Mouse (Mus musculus) embryo, embryonic 11 days (tissue): ENCODE measurements at regions not wholly inside any gene's neighbourhood (a gene's known extent, or its start where the extent isn't known, plus 50 kb on each side); places are given as distances from the start of the nearest gene placed in this dataset.

Source experiments
- DNase-seq: peaks from one replicate; pipeline ENCODE4 v3.0.0-alpha.2; 2015

DNA sequence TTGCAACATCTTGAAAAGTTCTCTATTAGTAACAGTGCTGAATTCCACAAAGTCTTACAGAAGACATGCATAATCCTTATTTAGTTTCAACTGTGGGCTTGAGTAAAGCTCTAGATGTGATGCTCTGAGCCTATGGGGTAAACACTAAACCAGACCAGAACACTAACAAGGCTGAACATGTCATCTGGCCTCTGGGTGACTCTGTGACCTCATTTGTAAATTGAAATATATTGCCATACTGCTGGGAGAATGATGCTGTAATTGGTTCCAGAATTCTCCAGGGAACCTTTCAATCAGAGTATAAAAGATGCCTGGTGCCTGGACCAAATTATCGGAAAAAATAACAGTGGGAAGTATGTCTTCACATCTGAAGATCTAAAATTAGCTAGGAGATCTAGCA is 309.9 kb upstream of the Megf9 start:
- peak; percentile 70 for DNase-seq

DNA sequence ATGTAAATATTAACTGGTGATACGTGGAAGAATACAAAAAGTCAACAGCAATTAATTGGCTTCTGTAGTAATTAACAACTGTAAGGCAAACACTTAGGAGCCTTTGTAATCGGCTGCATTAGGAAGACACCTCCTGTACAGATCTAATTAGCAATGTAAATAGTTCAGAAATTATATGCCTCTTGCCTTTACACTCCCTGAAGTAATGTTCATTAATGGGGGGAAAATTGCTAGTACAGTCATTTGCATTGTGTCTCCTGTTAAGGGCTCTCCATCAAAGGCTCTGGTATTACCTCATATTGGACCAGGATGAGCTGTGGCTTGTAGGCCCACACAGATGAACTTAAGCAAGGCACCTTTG is 276.1 kb upstream of the Megf9 start:
- no peak for DNase-seq

DNA sequence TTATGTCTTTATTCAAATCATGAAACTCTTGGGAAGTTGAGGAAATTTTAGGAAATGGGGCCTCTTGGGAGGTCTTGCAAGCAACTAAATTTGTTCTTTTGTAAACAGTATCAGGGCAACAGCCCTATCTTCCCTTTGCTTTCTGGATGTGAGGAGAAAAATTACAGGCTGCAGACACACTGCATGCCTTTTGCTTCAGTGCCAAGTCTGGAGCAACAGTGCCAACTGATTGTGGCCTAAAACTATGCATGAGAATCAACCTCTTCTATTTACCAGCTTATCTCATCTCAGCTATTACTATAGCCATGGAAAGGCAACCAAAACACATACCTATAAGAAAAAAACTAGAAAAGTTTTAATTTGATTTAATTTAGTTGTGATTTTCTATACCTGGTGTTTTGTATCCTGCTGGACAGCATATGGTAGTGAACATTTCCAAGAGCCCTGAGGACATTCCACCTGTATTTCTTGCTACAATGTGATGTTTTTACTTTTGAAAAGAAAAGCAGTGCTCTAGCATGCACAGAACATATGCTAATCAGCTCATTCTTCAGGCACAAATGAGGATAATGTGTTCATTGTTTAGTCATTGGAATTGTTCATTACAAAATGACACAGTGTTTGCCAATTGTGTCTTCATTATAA is 275.6 kb upstream of the Megf9 start:
- no peak for DNase-seq

DNA sequence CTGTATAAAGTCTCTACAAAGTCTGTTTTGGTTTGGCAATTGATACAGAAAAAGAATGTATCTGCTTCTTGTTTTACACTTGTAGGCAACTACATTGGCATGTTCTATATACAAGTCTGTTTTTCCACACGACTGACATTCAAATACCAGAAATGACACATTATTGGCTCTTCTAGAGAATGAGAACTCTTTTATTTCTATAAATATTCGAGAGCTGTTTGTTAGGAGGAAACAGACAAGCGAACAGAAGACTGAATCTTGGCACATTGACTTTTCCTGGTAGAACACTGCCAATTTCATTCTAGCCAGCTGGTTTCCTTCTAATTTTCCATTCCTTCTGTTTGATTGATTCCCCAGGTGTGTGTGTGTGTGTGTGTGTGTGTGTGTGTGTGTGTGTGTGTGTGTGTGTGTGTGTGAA is 270.1 kb upstream of the Megf9 start:
- DNase-seq: no peak

DNA sequence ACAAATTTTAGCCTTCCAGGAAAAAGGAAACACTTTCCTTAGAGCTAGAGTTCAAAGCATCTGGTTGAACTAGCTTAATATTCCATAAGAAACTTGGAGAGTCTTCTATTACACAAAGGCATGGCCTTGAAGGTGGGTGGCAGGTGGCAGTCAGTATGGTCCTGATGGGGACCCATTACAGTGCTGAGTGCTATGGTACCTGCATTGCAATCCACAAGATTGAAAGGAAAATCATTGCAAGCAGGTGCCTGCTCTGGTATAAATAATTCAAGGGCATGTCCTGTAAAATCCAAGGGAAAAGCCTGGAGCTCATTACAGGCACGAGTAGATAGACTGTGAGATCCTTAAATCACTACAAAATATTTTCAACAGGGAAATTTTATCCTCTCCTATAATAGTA is 263.7 kb upstream of the Megf9 start:
- no peak for DNase-seq

DNA sequence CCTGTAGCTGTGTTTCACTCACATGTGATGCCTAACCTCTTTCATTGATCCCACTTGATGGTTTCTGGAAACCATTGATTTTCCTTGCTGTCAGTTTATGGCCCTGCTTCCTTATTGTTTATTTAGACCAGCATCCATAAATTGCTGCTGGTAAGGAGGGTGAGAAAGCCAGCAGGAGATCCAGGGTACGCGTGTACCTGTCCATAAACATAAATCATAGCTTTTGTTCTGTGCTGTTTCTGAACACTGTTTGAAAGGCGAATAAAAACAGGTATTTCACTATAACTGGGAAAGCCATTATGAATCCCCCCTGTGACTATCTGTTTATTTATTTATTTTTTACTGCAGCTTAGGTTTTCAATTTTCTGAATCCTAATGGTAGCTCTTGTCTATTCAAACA is 263.1 kb upstream of the Megf9 start:
- DNase-seq: no peak

DNA sequence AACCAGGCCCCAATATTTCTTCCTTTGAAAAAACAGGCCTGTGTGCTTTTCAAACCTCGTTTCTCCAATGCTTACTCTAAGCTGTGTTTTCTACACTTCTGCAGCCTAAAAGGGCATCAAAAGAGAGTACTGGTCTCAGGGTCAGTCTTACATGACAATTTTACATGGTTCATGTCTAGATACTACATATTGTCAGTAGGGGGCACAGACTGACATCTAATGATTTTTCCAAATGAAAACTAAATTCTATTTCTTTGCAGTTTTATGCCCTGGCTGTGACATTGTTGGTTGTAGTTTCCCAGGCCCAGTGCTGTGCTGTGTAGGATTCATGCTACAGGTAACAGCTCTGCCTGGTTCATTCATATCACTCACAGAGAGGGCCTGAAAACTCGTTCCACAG is 248.7 kb upstream of the Megf9 start:
- DNase-seq: peak; percentile 16

DNA sequence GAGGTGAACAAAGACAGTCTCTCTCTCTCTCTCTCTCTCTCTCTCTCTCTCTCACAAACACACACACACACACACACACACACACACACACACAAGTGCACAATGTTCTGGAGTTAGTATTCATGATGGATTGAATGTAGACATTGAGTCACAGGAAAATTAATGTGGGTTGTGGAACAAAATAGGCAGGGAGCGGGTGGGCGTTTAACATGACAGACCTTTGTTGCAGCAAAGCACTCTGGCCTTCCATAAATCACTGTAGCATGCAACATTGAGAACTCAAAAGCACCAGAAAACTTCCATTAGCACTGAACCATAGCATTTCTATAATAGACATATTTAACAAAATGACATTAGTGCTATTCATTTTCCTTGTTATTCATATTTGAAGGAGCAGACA is 246.8 kb upstream of the Megf9 start:
- peak; percentile 23 for DNase-seq

DNA sequence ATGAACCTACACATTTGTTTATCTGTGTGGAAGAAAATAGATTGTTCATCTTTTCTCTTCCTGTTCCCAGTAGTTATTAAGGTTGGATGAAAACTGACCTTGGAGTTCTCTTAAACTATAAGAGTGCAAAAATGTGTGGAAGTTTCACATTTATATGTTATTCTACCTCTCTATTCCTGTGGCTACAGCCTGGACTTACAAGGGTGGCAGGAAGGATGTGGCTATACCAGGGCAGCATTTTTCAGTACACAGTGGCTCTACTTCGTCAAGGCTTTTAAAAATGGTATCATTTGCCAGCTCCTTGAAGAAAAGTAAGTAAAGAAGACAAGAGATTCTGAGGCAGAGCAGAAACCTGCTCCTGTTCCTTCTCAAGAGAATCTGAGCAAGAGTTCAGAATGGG is 241.5 kb upstream of the Megf9 start:
- DNase-seq: no peak

DNA sequence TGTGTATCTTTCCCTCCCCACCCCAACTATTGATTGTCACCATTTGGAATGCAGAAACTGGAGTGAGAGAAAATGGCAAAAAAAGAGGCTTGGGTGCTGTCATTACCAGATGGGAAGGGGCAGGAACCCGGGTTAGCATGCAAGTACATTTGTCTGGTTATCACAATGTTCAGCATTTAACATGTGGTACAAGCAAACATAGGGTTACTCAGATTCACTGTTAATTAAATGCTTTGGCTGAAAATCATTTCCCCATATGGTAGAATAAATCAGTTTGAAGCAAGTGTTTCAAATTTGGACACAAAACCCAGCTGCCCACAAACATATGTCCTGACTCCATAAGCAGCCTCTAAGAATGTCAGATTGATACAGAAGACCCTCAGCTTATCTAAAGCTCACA is 208.6 kb upstream of the Megf9 start:
- DNase-seq: no peak

DNA sequence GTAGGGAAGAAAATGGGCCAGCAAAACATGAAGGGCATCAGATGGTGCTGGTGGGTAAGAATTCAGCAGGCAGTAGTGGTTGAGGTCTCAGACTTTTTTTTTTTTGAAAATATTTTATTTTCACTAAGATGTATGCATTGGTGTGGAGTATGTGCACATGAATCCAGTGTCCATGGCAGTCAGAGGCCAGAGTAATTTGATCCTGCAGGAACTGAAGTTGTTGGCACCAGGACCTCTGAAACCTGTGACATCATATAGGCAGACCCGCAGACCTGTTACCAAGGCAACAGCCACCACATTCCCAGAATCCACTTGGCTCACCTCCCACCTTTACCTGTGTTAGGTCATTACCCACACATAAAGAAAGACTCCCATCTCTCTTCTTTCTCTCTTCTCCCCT is 207.2 kb upstream of the Megf9 start:
- peak; percentile 23 for DNase-seq

DNA sequence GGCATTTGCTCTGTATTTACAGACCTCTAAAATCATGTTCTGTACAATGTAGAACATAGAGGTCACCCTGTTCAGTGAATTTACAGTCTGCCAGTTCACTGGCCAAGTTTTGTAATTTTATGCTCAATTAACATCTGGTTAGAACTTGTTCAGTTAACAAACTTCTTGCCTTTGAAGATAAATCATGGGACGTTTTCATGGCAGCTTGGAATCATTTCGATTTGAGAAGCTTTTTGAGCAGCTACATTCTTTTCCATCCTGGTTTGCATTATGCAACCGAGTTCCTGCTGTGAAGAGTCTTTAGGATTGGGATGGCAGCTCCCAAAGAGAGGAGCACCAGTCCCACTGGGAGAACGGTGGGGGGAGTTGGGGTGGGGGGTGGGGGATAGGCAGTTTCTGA is 206.3 kb upstream of the Megf9 start:
- peak; percentile 50 for DNase-seq

DNA sequence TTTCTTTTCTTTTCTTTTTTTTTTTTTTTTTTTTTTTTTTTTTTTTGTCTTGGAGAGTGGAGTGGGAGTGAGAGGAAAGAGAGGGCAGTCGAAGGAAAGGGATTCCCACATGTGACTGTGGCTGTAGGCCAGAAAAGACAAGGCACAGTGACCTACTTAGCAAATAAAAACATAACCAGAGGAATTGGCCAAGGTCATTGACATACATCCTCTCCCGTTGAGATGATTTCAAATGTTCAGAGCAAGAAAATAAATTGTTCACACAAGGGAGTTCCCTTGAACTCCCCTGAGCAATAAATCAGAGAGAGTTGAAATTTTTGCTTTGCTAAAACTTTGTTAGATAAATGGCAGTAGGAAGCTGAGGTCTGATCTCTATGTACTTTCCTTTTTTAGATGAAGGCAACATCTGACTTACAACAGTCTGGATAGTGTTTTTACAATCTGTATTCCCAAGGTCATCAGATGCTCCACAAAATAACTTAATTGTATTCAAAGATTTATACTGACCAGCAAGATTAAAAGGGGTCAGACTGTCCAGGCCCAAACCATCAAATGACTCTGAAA is 174.4 kb upstream of the Megf9 start:
- DNase-seq: peak; percentile 28

DNA sequence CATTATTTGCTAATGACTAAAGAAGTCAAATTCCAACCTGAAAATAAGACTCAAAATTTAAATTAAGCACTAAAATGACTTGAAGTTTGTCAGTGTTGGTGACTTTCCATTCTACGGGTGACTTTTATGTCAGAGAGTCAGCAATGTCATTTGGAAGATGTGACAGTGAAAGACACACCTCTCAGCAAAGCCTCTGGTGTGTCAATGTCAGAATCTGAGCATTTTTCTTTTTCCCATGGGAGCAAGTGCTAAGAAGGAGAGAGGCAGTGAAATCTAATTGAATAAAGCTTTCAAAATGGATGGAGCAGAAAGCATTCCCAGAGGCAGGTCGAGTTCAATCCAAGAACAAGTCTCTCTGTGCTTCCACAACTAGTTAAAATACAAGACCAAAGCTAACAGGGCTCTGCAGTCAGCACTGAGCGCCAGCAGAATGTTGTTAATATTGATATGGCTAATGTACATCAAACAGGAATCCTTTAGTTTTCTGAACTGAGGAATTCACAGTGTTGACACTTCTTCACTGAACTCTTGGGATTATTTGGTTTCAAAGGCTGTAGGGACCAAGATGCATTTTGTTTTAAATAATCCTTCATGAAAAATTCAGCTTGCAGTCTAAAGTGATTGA is 170.4 kb upstream of the Megf9 start:
- no peak for DNase-seq

DNA sequence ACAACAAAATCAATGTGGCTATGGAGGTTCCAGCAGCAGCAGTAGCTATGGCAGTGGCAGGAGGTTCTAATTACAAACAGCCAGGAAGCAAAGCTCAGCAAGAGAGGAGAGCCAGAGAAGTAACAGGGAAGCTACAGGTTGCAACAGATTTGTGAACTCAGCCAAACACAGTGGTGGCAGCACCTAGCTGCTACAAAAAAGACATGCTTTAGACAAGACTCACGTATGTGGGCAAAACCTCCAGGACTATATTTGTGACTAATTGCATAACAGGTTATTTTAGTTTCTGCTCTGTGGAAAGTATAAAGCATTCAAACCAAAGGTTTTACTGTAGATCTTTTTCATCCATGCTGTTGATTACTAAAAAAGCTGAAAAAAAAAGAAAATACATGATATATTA is 166.1 kb upstream of the Megf9 start:
- no peak for DNase-seq

DNA sequence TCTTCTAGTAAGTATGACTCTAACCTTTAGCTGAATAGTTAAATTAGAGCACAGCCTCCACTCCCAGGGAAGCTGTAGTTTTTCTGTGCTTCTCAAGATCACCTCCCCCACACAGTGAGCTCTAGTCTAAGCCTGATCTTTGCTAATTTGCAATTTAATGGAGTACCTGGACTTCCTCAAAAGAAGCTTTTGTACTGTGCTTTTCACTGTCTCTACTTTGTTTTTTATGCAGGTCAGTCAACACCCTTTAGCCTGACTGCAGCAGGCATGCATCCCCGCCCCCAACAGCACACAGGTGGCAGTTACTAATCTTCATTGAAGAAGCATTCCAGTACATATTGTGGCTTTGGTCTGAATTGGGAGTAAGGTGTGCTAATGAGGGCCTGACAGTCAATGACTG is 129.4 kb upstream of the Megf9 start:
- DNase-seq: no peak

DNA sequence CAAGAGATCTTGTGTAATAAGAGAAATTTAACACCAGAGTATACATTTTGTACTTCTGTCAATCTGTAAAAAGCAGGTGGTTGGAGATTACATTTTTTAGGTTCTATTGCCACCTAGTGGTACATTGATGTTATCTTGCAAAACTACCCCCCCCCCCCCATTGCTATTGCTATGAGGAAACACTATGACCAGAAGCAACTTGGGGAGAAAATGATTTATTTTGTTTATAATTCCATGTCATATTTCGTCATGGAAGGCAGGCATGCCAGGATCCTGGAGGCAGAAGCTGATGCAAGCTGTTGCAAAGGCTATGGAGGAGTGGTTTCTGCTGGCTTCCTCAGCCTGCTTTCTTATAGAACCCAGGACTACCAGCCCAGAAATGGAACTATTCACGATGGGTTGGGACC is 86.6 kb upstream of the Megf9 start:
- DNase-seq: peak; percentile 23

DNA sequence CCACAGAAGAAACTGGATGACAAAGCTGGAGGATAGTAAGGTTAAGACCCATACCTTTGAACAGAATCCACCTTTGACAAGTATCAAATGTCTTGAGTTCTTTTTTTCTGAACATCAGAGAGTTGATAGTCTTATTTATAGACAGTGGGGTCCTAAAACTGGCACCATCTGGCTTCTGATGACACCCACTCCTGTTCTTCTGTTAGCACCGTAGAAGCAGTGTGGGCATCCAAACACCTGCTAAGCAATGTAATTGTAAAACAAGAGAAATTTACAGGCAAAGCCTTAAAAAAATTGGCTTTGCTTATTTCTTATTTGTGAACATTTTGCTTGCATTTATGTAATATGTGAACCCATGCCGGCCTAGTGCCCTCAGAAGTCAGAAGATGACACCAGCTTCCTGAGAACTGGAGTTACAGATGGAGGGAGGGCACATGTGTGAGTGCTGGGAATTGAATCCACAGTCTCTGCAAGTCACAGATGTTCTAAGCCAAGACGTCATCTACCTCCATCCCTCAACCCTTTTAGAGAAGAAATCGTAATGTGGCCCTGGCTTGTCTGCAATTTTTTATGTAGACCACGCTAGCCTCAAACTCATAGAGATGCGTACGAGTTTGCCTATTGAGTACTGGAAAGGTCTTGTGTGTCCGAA is 85.0 kb upstream of the Megf9 start:
- no peak for DNase-seq

DNA sequence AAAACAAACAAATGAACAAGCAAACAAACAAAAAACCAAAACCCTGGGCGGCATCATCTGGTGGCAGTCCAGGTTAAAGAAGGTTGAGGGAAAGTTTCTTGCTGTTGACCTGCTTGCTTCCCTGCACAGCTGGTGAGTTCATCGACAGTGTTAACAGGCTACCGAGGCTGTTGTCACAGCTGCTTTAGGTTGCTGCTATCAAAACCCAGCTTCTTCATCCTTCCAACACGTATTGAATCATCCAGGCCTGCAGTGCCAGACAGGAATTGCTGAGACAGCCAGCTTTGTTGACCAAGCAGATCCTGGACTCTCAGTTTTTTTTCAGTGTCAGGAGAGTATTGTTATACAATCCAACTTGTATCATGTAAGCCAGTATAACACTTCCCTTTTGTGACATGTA is 81.0 kb upstream of the Megf9 start:
- DNase-seq: peak; percentile 32

DNA sequence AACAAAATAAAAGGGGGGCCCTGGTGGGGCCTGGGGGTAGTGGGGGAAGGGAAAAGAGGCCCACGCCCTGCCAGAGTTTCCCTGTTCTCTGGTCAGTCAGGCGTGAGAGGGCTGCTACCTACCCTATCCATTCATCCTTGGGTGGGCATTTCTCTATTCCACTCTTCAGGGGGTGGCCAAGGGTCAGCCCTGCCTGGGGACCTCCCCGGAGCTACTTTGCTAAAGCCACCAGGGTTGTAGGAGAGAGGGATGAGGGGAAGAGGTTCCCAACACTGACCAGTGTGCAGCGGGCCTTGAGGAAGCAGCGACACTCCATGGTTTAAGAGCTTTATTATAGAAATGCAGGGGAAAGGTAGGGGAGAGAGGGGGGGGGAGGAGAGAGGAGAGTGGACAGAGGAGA is 79.6 kb upstream of the Megf9 start:
- no peak for DNase-seq

DNA sequence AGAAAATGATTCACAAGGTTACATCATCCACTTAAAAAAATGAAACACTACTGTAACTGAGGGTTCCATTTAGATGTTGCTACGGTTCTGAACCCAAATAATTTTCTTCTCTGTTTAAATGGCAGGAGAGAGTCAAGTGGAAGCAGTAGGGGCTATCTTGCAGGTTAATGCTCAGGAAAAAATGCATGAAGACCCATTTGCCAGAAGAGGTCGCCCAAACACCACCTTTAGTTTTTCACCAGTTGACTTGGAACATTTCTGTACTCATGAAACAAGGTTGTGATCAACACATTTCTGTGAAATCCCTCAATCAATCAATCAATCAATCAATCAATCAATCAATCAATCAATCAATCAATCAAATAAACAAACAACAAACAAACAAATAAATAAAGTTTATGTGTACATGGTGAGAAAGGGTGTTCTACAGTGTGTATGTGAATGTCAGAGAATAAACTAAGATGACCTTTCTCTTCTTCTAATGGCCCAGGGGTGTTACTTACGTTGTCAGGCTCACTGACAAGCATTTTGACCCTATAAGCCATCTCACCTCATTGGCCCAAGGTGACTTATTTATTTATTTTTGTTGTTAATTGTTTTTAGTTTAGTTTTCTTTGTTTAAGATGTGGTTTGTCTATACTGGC is 68.5 kb upstream of the Megf9 start:
- peak; percentile 75 for DNase-seq

DNA sequence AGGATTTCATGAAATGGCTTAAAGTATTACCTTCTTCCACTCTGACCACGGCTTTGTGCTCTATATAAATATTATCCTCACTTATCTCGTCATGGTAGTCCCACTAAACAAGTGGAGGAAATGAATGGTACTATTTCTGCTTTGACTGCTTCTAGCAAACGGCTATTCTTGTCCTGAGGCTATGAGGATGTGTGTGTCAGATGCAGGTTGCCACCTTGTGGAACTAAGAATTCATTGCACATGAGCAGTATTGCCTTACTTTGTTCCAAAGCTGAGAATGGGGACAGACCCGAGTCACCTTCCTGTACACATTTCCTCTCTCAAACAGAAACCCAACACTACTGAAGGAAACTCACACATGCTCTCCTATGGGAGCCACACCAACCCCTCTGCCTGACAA is 66.5 kb upstream of the Megf9 start:
- DNase-seq: peak; percentile 74
